Mouse (Mus musculus) lung, adult 2 months (tissue): ENCODE measurements around the gene Prdm16.

Source experiments
- CTCF ChIP-seq: fragments of 200-500 bp; IDR thresholded peaks from 2 replicates; pipeline ENCODE4 v1.5.1; 2011; ENCODE audit warnings: mild to moderate bottlenecking, low read length, control low read depth; ENCODE audit not compliant: insufficient read depth
- POLR2A ChIP-seq: fragments of 200-500 bp; IDR thresholded peaks from 2 replicates; pipeline ENCODE4 v1.6.1; 2011; ENCODE audit warnings: low read depth, mild to moderate bottlenecking, control low read depth, low read length, borderline replicate concordance; ENCODE audit errors: extremely low read depth

GRCm38 (mm10) chr4:154594761-154595556 lies 41.7 kb downstream of the Prdm16 start:
- no peak for TF ChIP-seq CTCF
- TF ChIP-seq POLR2A: no peak
